Mouse (Mus musculus) cerebellum, adult 11 months (tissue): ENCODE results near the gene Ccnt2.
A peak's percentile ranks its signal among the peaks of the same experiment; 100 is the strongest.
"Not testable (repeated sequence)": the region's sequence is repeated elsewhere in the genome, so short reads cannot be mapped to it uniquely, and the experiment has no call there.

Source experiments
- DNase-seq: peaks from one replicate; pipeline ENCODE4 v3.0.0; 2022

Gene Ccnt2

DNA sequence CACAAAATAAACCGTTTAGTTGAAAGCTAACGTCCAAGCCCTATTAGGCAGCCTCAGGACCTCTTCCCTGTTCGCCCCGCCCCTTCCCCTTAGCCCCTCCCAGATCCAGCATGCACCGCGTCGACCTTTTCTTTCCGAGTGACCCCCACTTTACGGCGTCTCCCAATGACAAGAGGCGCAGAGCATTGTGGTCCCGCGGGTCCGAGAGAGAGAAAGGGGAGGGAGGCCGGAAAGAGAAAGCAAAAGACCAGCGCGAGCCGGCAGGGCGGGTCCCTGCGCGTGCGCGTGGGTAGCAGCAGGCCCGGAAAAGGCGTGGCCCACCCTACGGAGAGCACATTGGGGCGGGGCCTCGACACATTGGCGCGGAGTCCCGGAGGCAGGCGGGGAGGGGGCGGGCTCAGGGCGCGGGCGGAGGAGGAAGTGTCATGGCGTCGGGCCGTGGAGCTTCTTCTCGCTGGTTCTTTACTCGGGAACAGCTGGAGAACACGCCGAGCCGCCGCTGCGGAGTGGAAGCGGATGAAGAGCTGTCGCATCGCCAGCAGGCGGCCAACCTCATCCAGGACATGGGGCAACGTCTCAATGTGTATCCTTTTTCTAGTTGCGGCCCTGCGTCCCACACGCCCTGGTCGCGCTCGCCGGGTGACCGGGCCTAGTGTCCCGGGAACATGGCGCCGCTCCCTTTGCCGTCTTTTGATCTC is at the start of gene Ccnt2:
TSS of gene Ccnt2 (plus strand) at position 362 of the 698 bp plus-strand sequence.
- DNase-seq, result peak; percentile 99

DNA sequence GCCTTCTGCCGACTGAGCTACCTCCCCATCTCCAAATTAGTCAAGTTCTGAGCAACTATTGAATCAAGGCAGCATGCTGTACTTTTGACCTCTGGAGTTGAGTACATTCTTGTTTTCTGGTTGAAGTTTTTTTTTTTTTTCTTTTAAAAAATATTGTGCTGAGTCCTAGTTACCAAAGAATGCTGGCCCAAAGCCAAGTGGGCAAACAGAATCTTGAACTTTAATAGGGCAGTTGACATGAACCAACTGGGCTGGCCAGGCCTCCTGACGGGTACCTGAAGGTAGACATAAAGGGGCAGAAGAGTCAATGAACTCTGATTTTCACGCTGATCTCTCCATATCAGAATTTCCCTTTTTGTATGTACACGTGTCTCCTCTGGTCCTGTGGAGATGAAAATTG is 44.9 kb upstream of the Ccnt2 start, which contains the start of gene Acmsd:
TSS of gene Acmsd (plus strand) at position 318 of the 400 bp plus-strand sequence.
- no peak for DNase-seq

DNA sequence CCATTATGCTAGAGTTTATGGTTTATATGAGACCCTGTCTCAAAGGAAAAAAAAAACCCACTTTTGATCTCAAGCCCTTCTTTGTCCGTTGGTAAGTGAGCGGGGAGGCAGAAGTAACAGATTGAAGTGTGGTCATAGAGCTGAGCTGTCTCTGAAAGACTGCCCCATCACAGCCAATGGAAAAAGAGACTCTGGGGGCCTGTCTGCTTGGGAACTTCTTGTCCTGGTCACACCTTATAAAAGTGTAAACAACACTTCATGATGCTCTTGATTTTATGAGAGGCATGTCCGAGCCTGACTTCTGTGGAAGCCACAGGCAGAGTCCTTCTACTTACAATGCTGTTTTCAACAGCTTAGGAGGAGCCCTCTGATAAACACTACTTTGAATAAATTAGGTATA is 42.9 kb upstream of the Ccnt2 start:
- no peak for DNase-seq

DNA sequence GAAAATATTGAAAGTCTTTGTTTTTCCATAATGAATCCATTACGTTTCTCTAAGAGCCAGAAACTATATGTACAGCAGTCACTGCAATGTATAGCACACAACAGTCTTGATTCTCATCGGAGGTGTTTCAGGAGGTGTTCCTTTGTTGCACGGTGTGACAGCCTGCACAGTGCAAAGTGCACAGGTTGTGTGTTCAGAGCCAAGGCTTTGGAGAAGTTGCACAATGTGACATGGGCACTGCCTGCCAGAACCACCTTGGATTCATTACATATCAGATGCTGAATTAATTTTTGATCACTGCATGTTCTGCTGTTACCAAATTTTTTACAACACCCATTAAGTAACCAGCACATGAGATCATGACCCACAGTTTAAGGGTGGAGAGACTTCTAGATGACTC is 41.5 kb upstream of the Ccnt2 start:
- no peak for DNase-seq

DNA sequence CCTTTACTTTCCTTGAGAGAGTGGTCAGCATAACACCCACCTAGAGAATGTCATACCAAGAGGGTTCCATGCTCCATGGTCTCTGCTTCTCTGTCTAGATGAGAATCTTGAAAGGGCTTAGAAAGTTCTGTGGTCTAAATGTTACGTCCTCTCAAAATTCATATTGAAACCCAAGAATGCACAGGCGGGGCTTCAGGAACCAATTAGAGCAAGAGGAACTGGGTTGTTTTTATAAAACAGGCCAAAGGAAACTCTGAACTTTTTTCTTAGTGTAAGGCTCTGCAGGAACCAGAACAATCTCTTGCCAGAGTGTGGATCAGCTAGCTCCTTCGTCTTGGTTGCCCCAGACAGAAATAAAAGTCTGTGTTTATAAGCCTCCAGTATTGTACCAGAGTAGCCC is 41.1 kb upstream of the Ccnt2 start:
- DNase-seq, result no peak

DNA sequence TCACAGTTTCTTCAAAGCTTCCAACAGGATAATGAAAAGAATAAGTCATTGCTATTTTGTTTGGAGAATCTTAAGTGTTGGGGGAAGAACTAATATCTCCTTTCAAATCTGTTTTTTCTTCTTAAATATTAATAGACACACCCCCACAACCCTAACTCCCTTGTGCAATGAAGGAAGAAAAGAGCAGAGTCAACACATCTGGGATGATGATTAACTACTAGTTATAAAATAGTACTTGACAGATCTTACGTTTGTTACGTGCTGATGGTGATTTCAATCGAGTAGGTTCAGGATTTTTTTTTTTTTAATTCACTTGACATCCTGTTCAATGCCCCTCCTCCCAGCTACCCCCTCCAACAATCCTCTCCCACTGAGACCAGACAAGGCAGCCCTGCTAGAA is 38.6 kb upstream of the Ccnt2 start:
- DNase-seq, result no peak

DNA sequence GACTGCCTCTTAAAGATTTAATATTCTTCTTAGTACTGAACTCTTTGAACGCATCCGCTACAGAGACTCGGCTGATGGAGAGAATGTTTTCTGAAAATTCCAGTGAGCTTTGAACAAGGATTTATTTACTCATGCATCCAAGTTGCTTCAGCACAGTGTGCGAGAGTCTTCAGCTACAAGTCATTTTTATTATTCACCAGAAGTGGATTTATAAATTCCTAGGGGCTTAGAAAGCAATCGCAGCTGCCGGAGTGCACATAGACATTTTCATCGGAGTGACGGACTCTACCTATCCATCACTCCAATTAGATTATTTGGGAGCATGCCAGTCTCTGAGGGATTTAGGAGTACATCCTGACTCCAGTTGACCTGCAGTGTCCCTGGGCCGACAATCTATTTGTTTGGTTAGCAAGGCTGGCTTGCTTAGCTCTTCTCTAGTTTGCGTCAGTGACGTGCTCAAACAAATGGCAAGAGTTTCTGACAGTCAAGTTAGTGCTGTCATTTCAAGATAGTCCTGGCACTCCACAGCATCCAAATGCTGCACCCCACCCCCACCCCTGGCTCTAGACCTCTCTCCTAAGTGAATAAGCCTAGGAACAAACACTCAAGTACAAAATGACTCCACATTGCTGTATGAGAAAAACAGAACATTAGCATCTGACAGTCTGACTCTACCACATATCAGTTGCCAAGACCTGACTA is 23.4 kb upstream of the Ccnt2 start:
- DNase-seq, result no peak

DNA sequence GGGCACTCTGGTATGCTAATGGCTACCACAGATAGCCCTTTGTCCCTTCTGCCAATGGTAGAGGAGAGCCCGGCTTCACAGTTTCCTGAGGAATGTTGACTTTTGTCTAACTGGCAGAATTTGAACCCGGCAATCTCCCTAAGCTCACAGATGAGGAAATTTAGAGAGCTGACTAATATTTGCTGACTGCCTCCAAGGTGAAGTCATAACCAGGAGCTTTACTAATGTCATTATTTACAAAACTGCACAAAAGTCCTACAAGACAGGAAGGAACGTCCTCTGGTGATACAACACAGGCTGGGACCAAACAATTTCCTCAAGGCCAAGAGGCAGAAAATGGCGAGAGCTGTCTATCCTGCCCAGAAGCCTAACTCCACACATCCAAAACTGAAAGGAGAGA is 18.2 kb upstream of the Ccnt2 start:
- DNase-seq, result no peak

DNA sequence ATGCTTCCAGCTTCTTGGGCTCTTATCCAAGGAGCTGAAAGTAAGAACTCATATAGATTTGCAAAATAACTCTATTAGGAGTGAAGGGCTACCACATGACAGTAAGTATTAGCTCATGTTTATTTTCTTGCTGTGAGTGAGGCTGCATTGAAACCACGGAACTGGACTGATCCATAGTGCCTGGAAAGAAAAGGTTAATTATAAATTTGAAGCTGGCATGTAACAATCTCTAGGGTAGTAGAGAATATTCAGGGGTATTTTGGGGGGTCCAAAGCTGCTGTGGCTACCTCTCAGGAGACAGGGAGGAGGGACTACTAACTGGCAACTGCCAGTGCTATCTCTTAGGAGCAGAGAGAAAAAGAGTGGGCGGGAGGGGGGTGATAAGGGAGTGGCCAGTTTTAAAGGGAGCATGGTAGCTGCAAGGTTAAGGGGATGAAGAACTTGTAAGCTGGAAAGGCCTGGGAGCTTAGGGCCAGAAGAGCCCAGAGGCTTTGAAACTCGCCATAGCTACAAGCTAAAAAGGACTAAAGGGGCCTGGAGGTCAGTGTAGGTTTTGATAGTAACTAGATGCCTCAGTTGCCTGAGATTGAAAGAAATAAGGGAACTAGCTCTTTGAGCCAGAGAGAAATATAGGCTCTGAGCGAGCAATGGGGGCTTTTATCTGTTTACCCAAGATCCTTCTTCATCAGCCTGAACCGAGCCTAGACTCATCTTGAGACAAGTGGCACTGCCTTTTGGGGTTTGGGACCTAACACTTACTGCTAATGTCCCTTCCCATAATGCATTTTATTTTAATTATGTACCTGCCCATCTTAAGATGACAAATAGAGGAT is 17.4 kb upstream of the Ccnt2 start:
- DNase-seq, result no peak

DNA sequence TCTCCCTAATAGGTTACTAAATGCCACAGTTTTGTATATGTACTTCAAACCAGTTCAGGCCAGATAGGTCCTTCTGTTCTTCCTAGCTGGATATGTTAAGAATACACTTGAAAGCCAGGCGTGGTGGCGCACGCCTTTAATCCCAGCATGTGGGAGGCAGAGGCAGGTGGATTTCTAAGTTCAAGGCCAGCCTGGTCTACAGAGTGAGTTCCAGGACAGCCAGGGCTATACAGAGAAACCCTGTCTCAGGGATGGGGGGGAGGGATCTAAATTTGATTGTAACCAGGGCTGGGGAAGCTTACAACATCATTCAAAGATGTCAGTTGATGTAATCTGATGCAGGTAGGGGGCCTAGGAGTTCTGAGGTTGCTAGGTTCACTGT is 16.8 kb upstream of the Ccnt2 start:
- not testable (repeated sequence) for DNase-seq

DNA sequence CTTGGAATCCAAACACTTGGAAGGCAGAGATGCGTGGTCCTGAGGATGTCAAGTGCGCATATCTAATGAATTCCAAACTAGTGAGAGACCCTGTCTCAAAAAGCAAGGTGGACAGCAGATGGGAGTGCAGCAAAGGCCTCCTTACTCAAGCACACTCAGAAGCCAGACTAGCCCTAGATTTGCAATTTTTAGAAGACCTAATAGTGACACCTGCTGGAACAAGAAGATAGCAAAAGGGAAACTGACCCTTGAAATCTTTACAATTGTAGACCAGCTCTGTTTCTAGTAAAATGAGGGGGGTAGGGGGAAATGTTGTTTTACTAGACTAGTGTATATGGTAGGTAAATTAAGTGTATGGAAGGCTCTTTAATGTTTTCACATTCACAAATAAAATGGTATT is 8.5 kb upstream of the Ccnt2 start:
- DNase-seq, result no peak

DNA sequence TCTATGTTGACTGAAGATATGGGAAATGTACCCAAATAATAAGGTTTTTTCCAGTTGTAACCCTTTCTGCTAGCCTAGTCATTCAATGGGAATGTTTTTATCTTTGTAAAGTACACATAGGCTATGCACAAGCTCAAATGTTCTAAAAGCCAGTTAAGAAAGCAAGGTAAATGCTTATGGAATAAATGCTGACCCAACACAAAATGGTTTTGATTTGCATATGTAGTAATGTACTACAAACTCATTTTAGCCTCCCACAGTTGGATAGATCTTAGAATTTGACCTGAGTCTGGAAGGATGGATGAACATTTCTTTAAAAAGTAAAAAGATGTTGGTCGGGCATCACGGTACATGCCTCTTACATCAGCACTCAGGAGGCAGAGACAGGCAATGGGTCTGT is 7.2 kb upstream of the Ccnt2 start:
- DNase-seq, result no peak

DNA sequence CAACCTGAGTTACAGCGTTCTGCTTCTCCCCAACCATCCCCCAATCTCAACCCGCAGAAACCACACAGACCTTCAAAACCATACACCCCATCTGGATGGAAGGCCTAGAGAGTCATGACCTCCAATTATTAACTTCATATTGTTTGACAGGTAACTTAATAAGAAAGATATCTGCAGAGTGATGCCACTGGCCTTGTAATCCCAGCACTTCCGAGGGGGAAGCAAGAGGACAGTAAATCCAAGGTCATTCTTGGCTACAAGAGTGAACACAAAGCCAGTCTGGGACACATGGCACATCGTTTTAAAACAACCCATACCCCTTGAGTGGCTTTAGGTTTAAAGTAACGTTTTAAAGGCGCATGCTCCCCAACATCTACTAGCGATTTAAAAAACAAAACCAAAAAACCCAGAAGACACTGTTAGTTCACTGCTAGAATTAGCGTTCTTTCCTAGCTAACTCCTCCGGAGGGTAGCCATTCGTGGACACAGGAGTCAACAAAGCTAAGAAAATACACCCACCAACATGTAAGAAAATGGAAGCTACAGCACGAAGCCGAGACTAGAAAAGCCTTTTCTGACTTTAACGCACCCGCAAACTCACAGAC is 664 bp upstream of the Ccnt2 start:
- DNase-seq, result no peak

DNA sequence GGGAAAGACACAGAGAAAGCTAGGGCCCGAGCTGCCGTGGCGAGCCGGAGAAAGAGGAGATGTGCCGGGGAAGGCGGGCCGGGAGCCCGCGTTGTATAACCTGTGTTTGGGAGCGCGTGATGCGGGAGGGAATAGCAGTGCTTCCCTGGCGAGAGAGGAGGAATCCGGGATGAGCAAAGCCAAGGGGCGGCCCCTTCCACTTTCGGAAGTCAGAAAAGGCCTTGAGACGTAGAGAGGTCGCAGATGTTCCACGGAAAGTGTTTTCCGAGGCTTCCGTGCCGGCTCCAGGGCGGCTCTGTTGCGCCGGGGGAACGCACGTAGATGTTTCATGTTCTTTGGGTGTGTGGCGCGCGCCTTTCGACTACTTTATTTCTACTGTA is 527 bp downstream of the Ccnt2 start:
- DNase-seq, result no peak

DNA sequence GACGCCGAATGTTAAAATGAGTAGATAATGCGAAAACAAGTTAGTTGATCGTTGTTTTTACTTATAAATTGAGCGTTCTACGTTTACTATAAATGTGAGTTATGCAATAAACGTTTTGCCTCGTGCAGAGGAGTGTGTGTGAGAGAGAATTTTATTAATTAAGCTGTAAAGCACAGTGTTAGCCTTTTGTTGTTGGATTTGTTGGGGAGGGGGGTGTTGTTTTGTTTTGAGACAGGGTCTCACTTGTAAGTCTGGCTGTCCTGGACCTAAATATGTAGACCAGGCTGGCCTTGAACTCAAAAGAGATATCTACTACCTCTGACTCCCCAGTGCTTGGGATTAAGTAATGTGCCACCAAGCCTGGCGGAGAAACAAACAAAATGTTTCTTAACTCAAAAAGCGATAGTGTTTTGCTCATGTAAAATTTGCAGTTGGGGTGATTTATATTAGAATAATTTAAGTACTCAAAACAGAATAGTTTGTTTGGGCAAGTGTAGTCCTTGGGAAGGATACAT is 1.3 kb downstream of the Ccnt2 start:
- DNase-seq, result no peak

DNA sequence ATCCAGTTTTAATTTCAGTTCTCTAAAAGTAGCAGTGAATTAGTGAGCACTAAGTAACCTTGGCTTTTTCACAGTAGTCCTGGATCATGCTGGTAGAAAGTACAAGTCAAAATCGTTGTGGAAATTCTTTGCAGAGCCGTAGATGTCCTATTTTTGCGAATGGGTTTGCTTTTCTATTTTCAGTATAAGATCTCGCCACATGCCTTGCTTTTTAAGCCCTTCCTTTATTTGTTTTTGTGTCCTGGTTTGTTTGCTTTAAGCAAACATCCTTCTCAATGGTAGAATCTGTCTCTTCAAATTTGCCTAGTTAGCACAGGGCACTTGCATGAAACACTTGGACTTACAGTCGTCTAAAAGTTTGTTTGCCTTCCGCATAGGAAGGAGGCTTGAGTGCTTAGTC is 2.3 kb downstream of the Ccnt2 start:
- DNase-seq, result no peak

DNA sequence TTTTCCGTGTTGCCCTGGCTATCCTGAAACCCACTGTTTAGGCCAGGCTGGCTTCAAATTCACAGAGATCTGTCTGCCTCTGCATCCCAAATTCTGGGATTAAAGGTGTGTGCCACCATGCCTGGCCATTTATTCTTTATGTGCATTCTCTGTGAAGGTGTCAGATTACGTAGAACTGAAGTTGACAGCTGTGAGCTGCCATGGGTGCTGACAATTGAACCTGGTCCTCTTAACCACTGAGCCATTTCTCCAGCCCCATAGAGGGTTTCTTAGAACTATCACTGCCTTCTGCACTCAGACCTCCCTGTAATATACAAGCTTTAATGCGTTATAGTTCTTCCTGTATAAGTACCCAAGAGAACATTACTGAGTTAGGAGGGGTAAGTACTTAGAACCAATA is 4.6 kb downstream of the Ccnt2 start:
- DNase-seq, result no peak

DNA sequence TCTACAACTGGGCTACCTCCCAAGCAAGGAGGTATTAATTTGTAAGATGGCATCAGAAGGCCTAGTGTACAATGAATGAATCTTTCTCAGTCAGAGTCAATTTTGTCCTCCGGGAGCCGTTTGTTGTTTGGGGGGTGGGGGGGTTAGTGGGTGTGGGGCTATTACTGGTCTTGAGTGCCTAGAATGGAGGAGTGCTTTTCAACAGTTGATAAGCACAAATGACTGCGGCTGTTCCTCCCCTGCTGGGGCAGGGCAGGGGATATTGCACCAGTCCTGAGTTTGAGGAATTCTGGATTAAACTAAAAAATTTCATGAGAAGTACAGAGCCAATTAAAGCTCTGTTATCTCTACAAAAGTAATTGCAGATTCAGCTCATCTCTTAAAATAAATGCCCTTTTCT is 6.2 kb downstream of the Ccnt2 start:
- no peak for DNase-seq

DNA sequence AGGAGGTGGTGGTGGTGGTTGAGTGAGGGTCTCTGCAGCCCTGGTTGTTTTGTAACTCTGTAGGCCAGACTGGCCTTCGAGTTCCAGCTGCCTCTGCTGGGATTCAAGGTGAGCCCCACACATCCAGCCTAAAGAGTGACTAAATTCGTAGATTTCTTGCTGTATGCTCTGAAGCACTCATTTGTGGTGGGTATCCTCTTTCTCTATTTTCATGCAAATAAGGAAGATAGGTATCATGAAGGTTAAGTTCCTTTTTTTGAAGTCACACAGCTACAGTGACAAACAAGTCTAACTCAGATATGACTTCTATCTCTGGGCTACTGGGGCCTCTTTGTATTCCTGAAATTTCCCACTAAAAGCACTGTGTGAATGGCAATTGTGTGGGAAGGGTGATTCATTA is 6.9 kb downstream of the Ccnt2 start:
- DNase-seq, result no peak

DNA sequence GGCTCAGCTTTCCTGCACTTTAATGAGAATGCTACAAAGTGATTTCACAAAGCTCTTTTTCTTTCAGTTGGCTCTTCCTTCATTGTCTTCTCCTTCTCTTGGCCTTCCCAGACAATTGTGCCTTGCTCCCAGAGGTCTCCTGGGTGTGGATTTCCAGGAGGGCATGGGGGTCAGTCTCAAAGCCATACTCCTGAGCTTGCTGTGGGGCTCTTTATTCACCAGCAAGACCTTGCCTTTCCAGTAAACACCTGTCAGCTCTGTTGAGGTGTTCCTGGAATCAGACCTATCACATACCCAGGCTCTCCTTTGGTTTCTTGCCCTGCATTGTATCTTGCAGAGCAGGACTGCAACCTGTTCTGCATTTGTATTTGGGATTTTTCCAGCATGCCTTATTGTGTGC is 9.9 kb downstream of the Ccnt2 start:
- no peak for DNase-seq

DNA sequence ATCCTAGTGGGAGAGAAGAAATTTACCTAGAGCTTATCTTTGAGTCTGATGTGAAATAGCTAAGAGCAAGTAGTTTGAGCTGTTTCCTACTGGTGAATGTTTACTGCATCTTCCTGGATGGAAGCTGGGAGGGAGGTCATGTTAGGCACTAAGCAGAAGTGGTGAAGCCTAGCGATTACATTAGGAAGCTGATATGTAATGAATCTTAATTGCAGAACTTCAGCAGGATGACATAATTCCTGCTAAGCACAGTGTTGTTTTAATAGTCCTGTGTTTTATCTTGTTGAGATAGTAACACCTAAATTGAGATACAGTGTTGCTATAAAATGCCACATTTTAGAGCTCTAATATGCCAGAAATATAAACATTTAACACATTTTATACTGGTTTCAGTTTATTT is 11.9 kb downstream of the Ccnt2 start:
- DNase-seq, result no peak

DNA sequence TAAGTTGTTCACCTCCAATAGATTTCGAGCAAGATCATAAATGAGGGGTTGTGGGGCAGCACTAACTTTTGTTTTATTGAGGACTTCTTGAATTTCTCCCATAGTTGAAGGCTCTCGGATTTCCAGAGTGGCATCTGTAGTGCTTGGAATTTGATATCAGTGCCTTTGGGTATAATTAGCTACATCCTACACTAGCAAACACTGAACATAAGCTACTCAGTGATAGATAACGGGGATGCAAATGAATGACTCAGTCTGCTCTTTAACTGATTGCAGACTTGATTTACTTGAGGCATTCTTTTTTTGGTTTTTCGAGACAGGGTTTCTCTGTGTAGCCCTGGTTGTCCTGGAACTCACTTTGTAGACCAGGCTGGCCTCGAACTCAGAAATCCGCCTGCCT is 15.0 kb downstream of the Ccnt2 start:
- DNase-seq, result no peak

DNA sequence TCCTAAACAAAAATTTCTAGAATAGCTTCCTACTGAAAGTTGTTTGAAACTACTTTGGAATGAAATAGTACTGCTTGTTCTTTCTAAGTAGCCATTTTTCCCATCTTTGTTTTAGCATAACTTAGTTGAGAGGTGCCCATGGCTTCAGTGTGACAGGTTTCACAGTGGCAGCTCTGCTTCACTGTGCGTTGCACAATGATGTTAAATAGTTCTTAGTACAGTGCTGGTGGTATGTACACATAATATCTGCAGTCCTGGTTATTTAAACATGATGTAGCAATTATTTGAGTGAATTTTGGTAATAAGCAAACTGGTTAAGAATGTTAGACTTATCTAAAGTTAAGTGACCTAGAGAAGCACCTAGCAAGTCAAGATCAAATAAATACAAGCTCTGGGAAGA is 19.5 kb downstream of the Ccnt2 start:
- no peak for DNase-seq
